Mouse (Mus musculus): Measurements from ENCODE around the gene Gdf3. TPM values are rescaled to one million over a fixed set of nuclear protein-coding genes. Genes with fewer than 3 reads are reported as not detected.
"Not testable (repeated sequence)": the region's sequence is repeated elsewhere in the genome, so short reads cannot be mapped to it uniquely, and the experiment has no call there.

Gdf3 gene
- 7.9 and 8.4 TPM in 2 replicates for polyA plus RNA-seq (2016; fragmentation: Nextera tagmentation; extraction: Ambion mirVana)

GRCm38 (mm10) chr6:122609771-122610170 is at the start of gene Gdf3:
TSS of gene Gdf3 (minus strand) at chr6:122610087.
- H3K4me3 ChIP-seq: peak within 1 kb of the TSS; percentile 28
- WGBS (ENCODE audit: insufficient replicate concordance): 12% methylated on average over 14 of the region's 14 CpGs

GRCm38 (mm10) chr6:122659567-122659966 is 49.7 kb upstream of the Gdf3 start:
- 11% methylated on average over 7 of the region's 7 CpGs for WGBS (ENCODE audit: insufficient replicate concordance)
- H3K36me3 ChIP-seq: no peaks in the 10 kb centered on the region
- no peak overlapping the region for H3K9ac ChIP-seq
- H3K27ac ChIP-seq: no peak overlapping the region
- peaks cover 23% of the 10 kb centered on the region for H3K27me3 ChIP-seq (replicated peaks)
- no peaks in the 10 kb centered on the region for H3K9me3 ChIP-seq (replicated peaks)
- no peak overlapping the region for H3K4me3 ChIP-seq
- no peak for ATAC-seq
- no peak overlapping the region for H3K4me2 ChIP-seq
- H3K4me1 ChIP-seq: peaks cover 7% of the 10 kb centered on the region

More at GRCm38 (mm10) chr6:122609771-122610170, at the start of gene Gdf3:
- H3K27ac ChIP-seq: peak within 1 kb of the TSS; percentile 23; the same call in 1 of the 2 replicates
- no peaks in the 10 kb centered on the region for H3K9me3 ChIP-seq (replicated peaks)
- H3K4me2 ChIP-seq: peak within 1 kb of the TSS; percentile 67
- H3K27me3 ChIP-seq (replicated peaks): no peaks in the 10 kb centered on the region
- no peaks in the 10 kb centered on the region for H3K36me3 ChIP-seq
- H3K9ac ChIP-seq: peak within 1 kb of the TSS; percentile 59
- peak; percentile 86 for ATAC-seq
- peaks cover 29% of the 10 kb centered on the region for H3K4me1 ChIP-seq

- no peak for ATAC-seq
- Histone ChIP-seq H3K9ac (no peak overlapping the region), H3K9me3 (replicated peaks) (no peaks in the 10 kb centered on the region), H3K4me3 (no peak overlapping the region), H3K4me2 (no peak overlapping the region), H3K27me3 (replicated peaks) (peaks cover 9% of the 10 kb centered on the region; the same call in 1 of the 2 replicates), H3K4me1 (no peaks in the 10 kb centered on the region), H3K27ac (no peak overlapping the region), H3K36me3 (no peaks in the 10 kb centered on the region)
- WGBS (ENCODE audit: insufficient replicate concordance): 49% methylated on average over 5 of the region's 5 CpGs
These were observed 47.7 kb upstream of the Gdf3 start for GRCm38 (mm10) chr6:122657630-122658029.

- Histone ChIP-seq H3K27me3 (replicated peaks) (no peaks in the 10 kb centered on the region), H3K4me1 (no peaks in the 10 kb centered on the region), H3K9me3 (replicated peaks) (no peaks in the 10 kb centered on the region), H3K9ac (no peak overlapping the region), H3K4me2 (no peak overlapping the region), H3K4me3 (no peak overlapping the region), H3K27ac (no peak overlapping the region), H3K36me3 (no peaks in the 10 kb centered on the region)
- ATAC-seq: no peak
- 41% methylated on average over 6 of the region's 6 CpGs for WGBS (ENCODE audit: insufficient replicate concordance)
These were observed 44.4 kb upstream of the Gdf3 start for GRCm38 (mm10) chr6:122654301-122654700.

GRCm38 (mm10) chr6:122650398-122650980 is 40.6 kb upstream of the Gdf3 start:
- Histone ChIP-seq H3K27ac (no peak overlapping the region), H3K36me3 (no peaks in the 10 kb centered on the region), H3K4me1 (no peaks in the 10 kb centered on the region), H3K4me3 (no peak overlapping the region), H3K4me2 (no peak overlapping the region), H3K9ac (no peak overlapping the region), H3K9me3 (replicated peaks) (no peaks in the 10 kb centered on the region), H3K27me3 (replicated peaks) (no peaks in the 10 kb centered on the region)
- no peak for ATAC-seq
- WGBS (ENCODE audit: insufficient replicate concordance): 68% methylated on average over 5 of the region's 5 CpGs

- no peak overlapping the region for H3K4me2 ChIP-seq
- no peaks in the 10 kb centered on the region for H3K36me3 ChIP-seq
- H3K9me3 ChIP-seq (replicated peaks): no peaks in the 10 kb centered on the region
- H3K27me3 ChIP-seq (replicated peaks): no peaks in the 10 kb centered on the region
- H3K4me1 ChIP-seq: no peaks in the 10 kb centered on the region
- no peak overlapping the region for H3K9ac ChIP-seq
- no peak overlapping the region for H3K4me3 ChIP-seq
- H3K27ac ChIP-seq: no peak overlapping the region
- 68% methylated on average over 3 of the region's 3 CpGs for WGBS (ENCODE audit: insufficient replicate concordance)
- ATAC-seq: no peak
These were observed 40.0 kb upstream of the Gdf3 start for GRCm38 (mm10) chr6:122649903-122650302.

GRCm38 (mm10) chr6:122644196-122644595 is 34.3 kb upstream of the Gdf3 start:
- H3K9ac ChIP-seq; H3K36me3 ChIP-seq; H3K4me2 ChIP-seq; ATAC-seq; H3K4me3 ChIP-seq; H3K9me3 ChIP-seq (replicated peaks); H3K4me1 ChIP-seq; H3K27me3 ChIP-seq (replicated peaks); H3K27ac ChIP-seq: not testable (repeated sequence)
- 79% methylated on average over 21 of the region's 21 CpGs for WGBS (ENCODE audit: insufficient replicate concordance)

- H3K4me1 ChIP-seq; H3K4me2 ChIP-seq; H3K9me3 ChIP-seq (replicated peaks); ATAC-seq; H3K27me3 ChIP-seq (replicated peaks); H3K27ac ChIP-seq; H3K4me3 ChIP-seq; H3K36me3 ChIP-seq; H3K9ac ChIP-seq: not testable (repeated sequence)
- WGBS (ENCODE audit: insufficient replicate concordance): 69% methylated on average over 4 of the region's 4 CpGs
These were observed 27.7 kb upstream of the Gdf3 start for GRCm38 (mm10) chr6:122637566-122637965.

GRCm38 (mm10) chr6:122636666-122637065 is 26.8 kb upstream of the Gdf3 start:
- Histone ChIP-seq H3K27me3 (replicated peaks) (no peaks in the 10 kb centered on the region), H3K27ac (no peak overlapping the region), H3K36me3 (no peaks in the 10 kb centered on the region), H3K4me1 (no peaks in the 10 kb centered on the region), H3K4me2 (no peak overlapping the region), H3K9me3 (replicated peaks) (no peaks in the 10 kb centered on the region), H3K9ac (no peak overlapping the region), H3K4me3 (no peak overlapping the region)
- ATAC-seq: no peak
- 64% methylated on average over 3 of the region's 3 CpGs for WGBS (ENCODE audit: insufficient replicate concordance)

- Histone ChIP-seq H3K36me3 (no peaks in the 10 kb centered on the region), H3K4me1 (no peaks in the 10 kb centered on the region), H3K4me3 (no peak overlapping the region), H3K27ac (no peak overlapping the region), H3K9ac (no peak overlapping the region), H3K27me3 (replicated peaks) (no peaks in the 10 kb centered on the region), H3K4me2 (no peak overlapping the region), H3K9me3 (replicated peaks) (no peaks in the 10 kb centered on the region)
- 55% methylated on average over 7 of the region's 7 CpGs for WGBS (ENCODE audit: insufficient replicate concordance)
- no peak for ATAC-seq
These were observed 25.4 kb upstream of the Gdf3 start for GRCm38 (mm10) chr6:122635315-122635714.

- Histone ChIP-seq H3K9ac (no peak overlapping the region), H3K4me3 (no peak overlapping the region), H3K4me2 (no peak overlapping the region), H3K9me3 (replicated peaks) (no peaks in the 10 kb centered on the region), H3K4me1 (no peaks in the 10 kb centered on the region), H3K36me3 (no peaks in the 10 kb centered on the region), H3K27ac (no peak overlapping the region), H3K27me3 (replicated peaks) (peaks cover 7% of the 10 kb centered on the region)
- no peak; the same call in 1 of the 2 replicates for ATAC-seq
- 19% methylated on average over 9 of the region's 9 CpGs for WGBS (ENCODE audit: insufficient replicate concordance)
These were observed 23.5 kb upstream of the Gdf3 start for GRCm38 (mm10) chr6:122633411-122633810.

- peak overlapping the region; percentile 38 for H3K4me3 ChIP-seq
- ATAC-seq: no peak
- H3K4me1 ChIP-seq: peaks cover 6% of the 10 kb centered on the region; the same call in 1 of the 2 replicates
- no peaks in the 10 kb centered on the region for H3K36me3 ChIP-seq
- no peak overlapping the region; the same call in 1 of the 2 replicates for H3K9ac ChIP-seq
- H3K27me3 ChIP-seq (replicated peaks): peaks cover 32% of the 10 kb centered on the region
- peak overlapping the region; percentile 57 for H3K4me2 ChIP-seq
- WGBS (ENCODE audit: insufficient replicate concordance): 14% methylated on average over 20 of the region's 20 CpGs
- H3K9me3 ChIP-seq (replicated peaks): no peaks in the 10 kb centered on the region
- no peak overlapping the region for H3K27ac ChIP-seq
These were observed 17.7 kb upstream of the Gdf3 start for GRCm38 (mm10) chr6:122627469-122628108.

All from liver, embryonic 12.5 days (tissue).